Mouse (Mus musculus) MEL (cell line): Measurements from ENCODE around the gene Hoxa5.

ENCODE experiments used
- CHD1 ChIP-seq: IDR thresholded peaks from 2 replicates; pipeline ENCODE4 v1.6.1; 2012; ENCODE audit warnings: low read depth, mild to moderate bottlenecking, inconsistent platforms, low read length, improper control_type of control experiment
- CTCF ChIP-seq, 3 experiments: IDR thresholded peaks in 2 of 3; conservative IDR thresholded peaks in 1 of 3; 2 replicates each; pipeline ENCODE4 v1.5.1; 2011 to 2012; ENCODE audit warnings: low read length in 3 of 3, low read depth in 2 of 3, mild to moderate bottlenecking in 2 of 3, improper control_type of control experiment in 1 of 3, inconsistent platforms in 1 of 3, mixed read lengths in 1 of 3, moderate library complexity in 1 of 3; ENCODE audit not compliant: control insufficient read depth in 1 of 3, insufficient read depth in 1 of 3, poor library complexity in 1 of 3, severe bottlenecking in 1 of 3
- ELF1 ChIP-seq: IDR thresholded peaks from 2 replicates; pipeline ENCODE4 v1.6.1; 2014; ENCODE audit warnings: low read depth, mild to moderate bottlenecking, inconsistent platforms, low read length, improper control_type of control experiment, moderate library complexity
- MAFK ChIP-seq: IDR thresholded peaks from 2 replicates; pipeline ENCODE4 v1.6.1; 2011; ENCODE audit warnings: low read depth, mild to moderate bottlenecking, low read length, improper control_type of control experiment, borderline replicate concordance
- MYC ChIP-seq: IDR thresholded peaks from 2 replicates; pipeline ENCODE4 v1.6.1; 2011; ENCODE audit warnings: low read depth, mild to moderate bottlenecking, low read length, improper control_type of control experiment, moderate library complexity
- POLR2A ChIP-seq, 2 experiments: IDR thresholded peaks; 2 replicates each; pipeline ENCODE4 v1.6.1; 2011 to 2012; ENCODE audit warnings: low read length in 2 of 2, mild to moderate bottlenecking in 2 of 2, control low read depth in 1 of 2, improper control_type of control experiment in 1 of 2, low read depth in 1 of 2, moderate library complexity in 1 of 2; ENCODE audit not compliant: control insufficient read depth in 1 of 2, insufficient read depth in 1 of 2, poor library complexity in 1 of 2
- RAD21 ChIP-seq: IDR thresholded peaks from 2 replicates; pipeline ENCODE4 v1.6.1; 2011; ENCODE audit warnings: mild to moderate bottlenecking, low read depth, low read length, improper control_type of control experiment
- TAL1 ChIP-seq: IDR thresholded peaks from 2 replicates; pipeline ENCODE4 v1.6.1; 2012; ENCODE audit warnings: mild to moderate bottlenecking, inconsistent platforms, low read length, moderate library complexity, mixed read lengths
- ZMIZ1 ChIP-seq: IDR thresholded peaks from 2 replicates; pipeline ENCODE4 v1.6.1; 2012; ENCODE audit warnings: low read depth, mild to moderate bottlenecking, inconsistent platforms, low read length, improper control_type of control experiment, moderate library complexity

GRCm38 (mm10) chr6:52248638-52249414 is 44.4 kb upstream of the Hoxa5 start:
- no peak for TF ChIP-seq CTCF (IDR thresholded peaks at IDR 0.05 in 2 of 3, conservative IDR thresholded peaks at IDR 0.05 in 1 of 3; ENCODE audit: control insufficient read depth in 1 of 3, insufficient read depth in 1 of 3, low read depth in 2 of 3, low read length in 3 of 3, poor library complexity in 1 of 3, severe bottlenecking in 1 of 3)
- no peak for TF ChIP-seq MAFK
- no peak for TF ChIP-seq RAD21
- no peak for TF ChIP-seq ELF1
- no peak for TF ChIP-seq ZMIZ1
- TF ChIP-seq POLR2A (IDR thresholded peaks at IDR 0.05; ENCODE audit: control insufficient read depth in 1 of 2, insufficient read depth in 1 of 2, low read depth in 1 of 2, low read length in 2 of 2, poor library complexity in 1 of 2): no peak
- no peak for TF ChIP-seq CHD1
- no peak for TF ChIP-seq TAL1
- TF ChIP-seq MYC: no peak
